Mouse (Mus musculus): Measurements from ENCODE around the gene Psmg1. TPM values are rescaled to one million over a fixed set of nuclear protein-coding genes. Genes with fewer than 3 reads are reported as not detected.
A peak's percentile ranks its signal among the peaks of the same experiment; 100 is the strongest.
"Not testable (repeated sequence)": the region's sequence is repeated elsewhere in the genome, so short reads cannot be mapped to it uniquely, and the experiment has no call there.

The Psmg1 gene
- polyA plus RNA-seq, 1 experiment from 2014 or later, result 99.2 TPM

DNA sequence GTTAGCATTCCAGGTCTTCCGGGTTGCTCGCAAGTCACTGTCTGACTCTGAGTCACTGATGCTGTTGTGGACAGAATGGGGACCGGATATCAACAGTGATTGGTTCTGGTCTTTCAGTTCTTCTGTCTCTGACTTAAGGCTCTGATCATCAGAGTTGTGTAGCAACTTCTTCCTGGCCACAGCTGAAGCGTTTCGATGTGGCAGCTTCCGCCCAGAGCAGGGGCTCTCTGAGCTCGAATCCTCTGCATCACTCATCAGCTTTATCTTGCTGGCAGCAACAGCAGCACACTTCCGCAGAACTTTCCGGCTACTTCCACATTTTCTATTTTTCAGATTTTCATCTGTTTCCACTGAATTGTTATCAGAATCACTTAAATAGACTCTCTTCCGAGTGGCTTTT lies 13.5 kb upstream of the Psmg1 start:
- H3K4me1 ChIP-seq (ENCODE audit: control insufficient read depth, insufficient read depth, low read length); H3K9ac ChIP-seq (ENCODE audit: low read depth, low read length); H3K27me3 ChIP-seq (ENCODE audit: control insufficient read depth, insufficient read depth, low read length); H3K4me3 ChIP-seq (ENCODE audit: low read length); H3K27ac ChIP-seq (ENCODE audit: low read depth, low read length); H3K9me3 ChIP-seq (ENCODE audit: control insufficient read depth, low read length); H3K4me2 ChIP-seq (replicated peaks; ENCODE audit: low read depth, low read length); ATAC-seq (ENCODE audit: low FRiP score, low TSS enrichment): not testable (repeated sequence)
- H3K36me3 ChIP-seq (ENCODE audit: control insufficient read depth, insufficient read depth, low read length), result peaks cover 42% of the 10 kb centered on the region
- WGBS, result no CpG with 5 or more reads among the region's 10 CpGs

DNA sequence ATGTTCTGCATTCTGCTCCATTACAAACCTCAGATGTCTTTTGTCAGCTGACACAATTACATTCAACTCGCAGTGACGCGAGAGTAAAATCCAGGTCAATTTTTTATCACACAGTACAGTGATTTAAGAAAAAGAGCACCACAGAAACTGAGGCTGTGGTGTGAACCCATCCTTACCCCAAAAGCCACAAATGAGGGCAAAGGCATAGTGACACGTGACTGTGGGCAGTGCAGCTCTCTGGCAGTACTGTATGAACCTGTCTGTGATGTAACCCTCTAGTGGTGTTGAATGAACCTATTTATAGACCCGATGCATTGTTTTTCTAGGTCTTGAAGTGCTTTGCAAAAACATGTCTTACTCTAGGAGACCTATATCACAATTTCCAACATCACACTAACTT lies 8.5 kb upstream of the Psmg1 start:
- H3K4me2 ChIP-seq (replicated peaks; ENCODE audit: low read depth, low read length), result no peak overlapping the region
- no peak overlapping the region for H3K4me3 ChIP-seq (ENCODE audit: low read length)
- no peaks in the 10 kb centered on the region for H3K27me3 ChIP-seq (ENCODE audit: control insufficient read depth, insufficient read depth, low read length)
- no peaks in the 10 kb centered on the region for H3K9me3 ChIP-seq (ENCODE audit: control insufficient read depth, low read length)
- 82% methylated on average over 5 of the region's 5 CpGs for WGBS
- H3K4me1 ChIP-seq (ENCODE audit: control insufficient read depth, insufficient read depth, low read length), result no peaks in the 10 kb centered on the region
- no peak overlapping the region for H3K27ac ChIP-seq (ENCODE audit: low read depth, low read length)
- no peak for ATAC-seq (ENCODE audit: low FRiP score, low TSS enrichment)
- H3K36me3 ChIP-seq (ENCODE audit: control insufficient read depth, insufficient read depth, low read length), result peaks cover 59% of the 10 kb centered on the region
- no peak overlapping the region for H3K9ac ChIP-seq (ENCODE audit: low read depth, low read length)

DNA sequence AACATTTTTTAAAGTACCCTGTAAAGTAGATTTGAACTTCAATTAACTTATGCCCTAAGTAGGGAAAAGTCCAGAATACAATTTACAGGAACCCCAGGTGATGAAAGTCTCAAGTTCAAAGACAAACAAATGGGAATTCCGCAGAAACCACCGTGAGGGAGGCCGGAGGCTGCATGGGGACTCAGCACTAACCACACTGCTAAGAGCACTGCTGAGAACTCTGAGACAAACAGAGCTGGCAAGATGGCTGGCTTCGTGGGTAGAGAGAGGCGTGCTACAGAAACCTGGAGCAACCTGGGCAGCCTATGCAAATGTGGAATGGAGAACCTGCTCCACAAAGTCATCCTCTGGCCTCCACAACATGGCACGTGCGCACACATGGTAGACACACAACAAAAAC lies 5.4 kb upstream of the Psmg1 start:
- H3K9ac ChIP-seq (ENCODE audit: low read depth, low read length), result no peak overlapping the region
- H3K36me3 ChIP-seq (ENCODE audit: control insufficient read depth, insufficient read depth, low read length), result peaks cover 44% of the 10 kb centered on the region
- no peaks in the 10 kb centered on the region for H3K27me3 ChIP-seq (ENCODE audit: control insufficient read depth, insufficient read depth, low read length)
- 84% methylated on average over 7 of the region's 7 CpGs for WGBS
- H3K4me1 ChIP-seq (ENCODE audit: control insufficient read depth, insufficient read depth, low read length), result no peaks in the 10 kb centered on the region
- H3K9me3 ChIP-seq (ENCODE audit: control insufficient read depth, low read length), result no peaks in the 10 kb centered on the region
- no peak overlapping the region for H3K4me2 ChIP-seq (replicated peaks; ENCODE audit: low read depth, low read length)
- H3K27ac ChIP-seq (ENCODE audit: low read depth, low read length), result no peak overlapping the region
- ATAC-seq (ENCODE audit: low FRiP score, low TSS enrichment), result no peak
- H3K4me3 ChIP-seq (ENCODE audit: low read length), result no peak overlapping the region

GRCm38 (mm10) chr16:95994576-95994975 lies 3.8 kb upstream of the Psmg1 start:
- H3K27ac ChIP-seq (ENCODE audit: low read depth, low read length); H3K27me3 ChIP-seq (ENCODE audit: control insufficient read depth, insufficient read depth, low read length); H3K9me3 ChIP-seq (ENCODE audit: control insufficient read depth, low read length); H3K4me2 ChIP-seq (replicated peaks; ENCODE audit: low read depth, low read length); H3K9ac ChIP-seq (ENCODE audit: low read depth, low read length); H3K4me3 ChIP-seq (ENCODE audit: low read length); ATAC-seq (ENCODE audit: low FRiP score, low TSS enrichment); H3K4me1 ChIP-seq (ENCODE audit: control insufficient read depth, insufficient read depth, low read length): not testable (repeated sequence)
- WGBS, result 95% methylated on average over 4 of the region's 4 CpGs
- peaks cover 31% of the 10 kb centered on the region for H3K36me3 ChIP-seq (ENCODE audit: control insufficient read depth, insufficient read depth, low read length)

DNA sequence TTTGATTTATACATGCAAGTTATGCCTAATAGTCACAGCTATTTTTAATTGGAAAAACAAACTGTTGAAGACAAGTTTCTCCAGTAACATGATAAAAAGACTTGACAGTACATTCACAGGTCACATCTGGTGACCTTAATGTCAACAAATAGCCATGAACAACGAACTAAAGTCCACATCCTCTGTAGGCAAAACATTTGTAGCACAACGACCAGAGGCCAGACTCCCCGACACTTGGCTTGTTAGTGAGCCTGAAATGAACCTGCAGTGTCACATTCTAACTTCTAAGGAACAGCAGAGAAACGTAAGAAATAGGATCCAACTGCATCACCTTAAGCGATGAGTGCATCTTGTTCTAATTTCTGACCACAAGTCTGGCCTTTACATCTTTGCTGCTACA lies 1.8 kb upstream of the Psmg1 start:
- no peak overlapping the region for H3K9ac ChIP-seq (ENCODE audit: low read depth, low read length)
- H3K27me3 ChIP-seq (ENCODE audit: control insufficient read depth, insufficient read depth, low read length), result no peaks in the 10 kb centered on the region
- H3K36me3 ChIP-seq (ENCODE audit: control insufficient read depth, insufficient read depth, low read length), result peaks cover 23% of the 10 kb centered on the region
- WGBS, result 65% methylated on average over 5 of the region's 5 CpGs
- H3K9me3 ChIP-seq (ENCODE audit: control insufficient read depth, low read length), result no peaks in the 10 kb centered on the region
- no peak for ATAC-seq (ENCODE audit: low FRiP score, low TSS enrichment)
- peaks cover 4% of the 10 kb centered on the region; the same call in 1 of the 2 replicates for H3K4me1 ChIP-seq (ENCODE audit: control insufficient read depth, insufficient read depth, low read length)
- no peak overlapping the region for H3K4me2 ChIP-seq (replicated peaks; ENCODE audit: low read depth, low read length)
- H3K4me3 ChIP-seq (ENCODE audit: low read length), result no peak overlapping the region
- H3K27ac ChIP-seq (ENCODE audit: low read depth, low read length), result no peak overlapping the region

- no peak for ATAC-seq (ENCODE audit: low FRiP score, low TSS enrichment)
- H3K9me3 ChIP-seq (ENCODE audit: control insufficient read depth, low read length), result no peaks in the 10 kb centered on the region
These were observed 551 bp upstream of the Psmg1 start for GRCm38 (mm10) chr16:95991122-95991900.

GRCm38 (mm10) chr16:95984911-95985310 lies 5.8 kb downstream of the Psmg1 start:
- Histone ChIP-seq H3K36me3 (ENCODE audit: control insufficient read depth, insufficient read depth, low read length) (peaks cover 58% of the 10 kb centered on the region), H3K4me3 (ENCODE audit: low read length) (no peak overlapping the region), H3K27ac (ENCODE audit: low read depth, low read length) (no peak overlapping the region), H3K27me3 (ENCODE audit: control insufficient read depth, insufficient read depth, low read length) (no peaks in the 10 kb centered on the region), H3K9me3 (ENCODE audit: control insufficient read depth, low read length) (no peaks in the 10 kb centered on the region), H3K4me1 (ENCODE audit: control insufficient read depth, insufficient read depth, low read length) (peaks cover under 1% of the 10 kb centered on the region; the same call in 1 of the 2 replicates), H3K4me2 (replicated peaks; ENCODE audit: low read depth, low read length) (no peak overlapping the region), H3K9ac (ENCODE audit: low read depth, low read length) (no peak overlapping the region)
- WGBS, result 85% methylated on average over 5 of the region's 5 CpGs
- no peak for ATAC-seq (ENCODE audit: low FRiP score, low TSS enrichment)

More at GRCm38 (mm10) chr16:95991122-95991900, 551 bp upstream of the Psmg1 start:
- Histone ChIP-seq H3K4me1 (ENCODE audit: control insufficient read depth, insufficient read depth, low read length) (peaks cover 4% of the 10 kb centered on the region; the same call in 1 of the 2 replicates), H3K27ac (ENCODE audit: low read depth, low read length) (peak overlapping the region; percentile 76), H3K4me2 (replicated peaks; ENCODE audit: low read depth, low read length) (peak overlapping the region; percentile 49), H3K4me3 (ENCODE audit: low read length) (peak overlapping the region; percentile 70), H3K36me3 (ENCODE audit: control insufficient read depth, insufficient read depth, low read length) (peaks cover 20% of the 10 kb centered on the region), H3K27me3 (ENCODE audit: control insufficient read depth, insufficient read depth, low read length) (no peaks in the 10 kb centered on the region), H3K9ac (ENCODE audit: low read depth, low read length) (peak overlapping the region; percentile 79)
- WGBS, result 9% methylated on average over 10 of the region's 10 CpGs

GRCm38 (mm10) chr16:95983601-95984000 lies 7.2 kb downstream of the Psmg1 start:
- WGBS, result 79% methylated on average over 7 of the region's 7 CpGs
- no peak for ATAC-seq (ENCODE audit: low FRiP score, low TSS enrichment)
- no peak overlapping the region for H3K27ac ChIP-seq (ENCODE audit: low read depth, low read length)
- no peaks in the 10 kb centered on the region for H3K4me1 ChIP-seq (ENCODE audit: control insufficient read depth, insufficient read depth, low read length)
- H3K27me3 ChIP-seq (ENCODE audit: control insufficient read depth, insufficient read depth, low read length), result no peaks in the 10 kb centered on the region
- H3K36me3 ChIP-seq (ENCODE audit: control insufficient read depth, insufficient read depth, low read length), result peaks cover 55% of the 10 kb centered on the region
- no peak overlapping the region for H3K4me3 ChIP-seq (ENCODE audit: low read length)
- H3K4me2 ChIP-seq (replicated peaks; ENCODE audit: low read depth, low read length), result no peak overlapping the region
- H3K9ac ChIP-seq (ENCODE audit: low read depth, low read length), result no peak overlapping the region
- no peaks in the 10 kb centered on the region for H3K9me3 ChIP-seq (ENCODE audit: control insufficient read depth, low read length)

GRCm38 (mm10) chr16:95970841-95971240 lies 19.9 kb downstream of the Psmg1 start:
- H3K27ac ChIP-seq (ENCODE audit: low read depth, low read length), result no peak overlapping the region
- H3K27me3 ChIP-seq (ENCODE audit: control insufficient read depth, insufficient read depth, low read length), result no peaks in the 10 kb centered on the region
- no peak for ATAC-seq (ENCODE audit: low FRiP score, low TSS enrichment)
- H3K4me3 ChIP-seq (ENCODE audit: low read length), result no peak overlapping the region
- no peak overlapping the region for H3K9ac ChIP-seq (ENCODE audit: low read depth, low read length)
- no peaks in the 10 kb centered on the region for H3K4me1 ChIP-seq (ENCODE audit: control insufficient read depth, insufficient read depth, low read length)
- H3K9me3 ChIP-seq (ENCODE audit: control insufficient read depth, low read length), result no peaks in the 10 kb centered on the region
- H3K36me3 ChIP-seq (ENCODE audit: control insufficient read depth, insufficient read depth, low read length), result no peaks in the 10 kb centered on the region
- H3K4me2 ChIP-seq (replicated peaks; ENCODE audit: low read depth, low read length), result no peak overlapping the region
- WGBS, result 74% methylated on average over 2 of the region's 2 CpGs

Measured in kidney, embryonic 14.5 days (tissue).